8 mouse cellular contexts compared by ENCODE assay signal in the genomic region with DNA sequence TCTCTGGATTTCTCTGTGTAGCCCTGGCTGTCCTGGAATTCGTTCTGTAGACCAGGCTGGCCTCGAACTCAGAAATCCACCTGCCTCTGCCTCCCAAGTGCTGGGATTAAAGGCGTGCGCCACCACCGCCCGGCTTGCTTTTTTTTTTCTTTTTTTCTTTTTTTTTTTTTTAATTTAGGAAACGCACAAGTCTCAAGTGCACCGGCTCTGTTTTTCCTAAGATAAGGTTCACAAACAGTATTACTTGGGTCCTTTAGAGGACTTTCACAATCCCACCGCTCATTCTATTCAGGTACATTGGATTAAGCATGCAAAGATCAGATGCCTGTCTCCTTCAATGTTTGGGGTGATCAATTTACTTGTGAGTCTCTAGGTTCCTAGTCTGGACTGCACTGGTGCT. TPM values are rescaled to one million over a fixed set of nuclear protein-coding genes. Genes with fewer than 3 reads are reported as not detected.
A peak's percentile ranks its signal among the peaks of the same experiment; 100 is the strongest.
DNase-seq lines count a peak whose midpoint lies in the region; ATAC-seq and TF ChIP-seq lines count a peak whose summit lies in the region.

No protein-coding gene starts in this region.

- peak overlapping the region; percentile 59 for H3K4me2 ChIP-seq in embryonic facial prominence, embryonic 11.5 days (ENCODE audit: low read depth, low read length)
- H3K4me2 ChIP-seq in intestine, embryonic 15.5 days (replicated peaks), result peak overlapping the region; percentile 84
- peak overlapping the region; percentile 65 for H3K4me2 ChIP-seq in neural tube, embryonic 12.5 days (replicated peaks)

- intact Hi-C loops in left cerebral cortex, adult 2 months (cut with DNase I), result loop anchor here (1.0 kb wide), 2 partner anchors 72 to 100 kb away; no protein-coding TSS in a partner anchor

- no peak for DNase-seq in left cerebral cortex, adult 2 months (ENCODE audit: extremely low spot score in 1 of 2, low spot score in 2 of 2)
- no peak for DNase-seq in left cerebral cortex, adult 9 months (ENCODE audit: low spot score in 2 of 2)
- no peak for DNase-seq in embryonic facial prominence, embryonic 11.5 days (ENCODE audit: low spot score)
- DNase-seq in embryo, embryonic 9.5 days (ENCODE audit: extremely low spot score), result no peak
- no peak for DNase-seq in embryo, embryonic 10.5 days (ENCODE audit: low spot score)
- DNase-seq in adrenal gland, postnatal 25 days, result no peak

- H3K36me3 ChIP-seq in embryonic facial prominence, embryonic 11.5 days (replicated peaks; ENCODE audit: control insufficient read depth, insufficient read depth, low read depth, low read length), result no peaks in the 10 kb centered on the region
- no peaks in the 10 kb centered on the region for H3K36me3 ChIP-seq in intestine, embryonic 15.5 days
- no peaks in the 10 kb centered on the region for H3K36me3 ChIP-seq in neural tube, embryonic 12.5 days

- WGBS in embryonic facial prominence, embryonic 11.5 days, result 71% methylated on average over 9 of the region's 9 CpGs
- 70% methylated on average over 9 of the region's 9 CpGs for WGBS in intestine, embryonic 15.5 days
- 73% methylated on average over 9 of the region's 9 CpGs for WGBS in neural tube, embryonic 12.5 days

- no peak for ATAC-seq in embryonic facial prominence, embryonic 11.5 days (replicated peaks; ENCODE audit: insufficient number of reproducible peaks, low FRiP score, low TSS enrichment, low read depth)
- no peak for ATAC-seq in intestine, embryonic 15.5 days
- ATAC-seq in neural tube, embryonic 12.5 days (ENCODE audit: low FRiP score, low read depth), result no peak

- H3K9me3 ChIP-seq in embryonic facial prominence, embryonic 11.5 days (replicated peaks; ENCODE audit: control insufficient read depth, low read length), result no peaks in the 10 kb centered on the region
- no peaks in the 10 kb centered on the region for H3K9me3 ChIP-seq in intestine, embryonic 15.5 days
- H3K9me3 ChIP-seq in neural tube, embryonic 12.5 days, result no peaks in the 10 kb centered on the region

- no peaks in the 10 kb centered on the region for H3K27me3 ChIP-seq in embryonic facial prominence, embryonic 11.5 days (ENCODE audit: control insufficient read depth, insufficient read depth, low read length)
- H3K27me3 ChIP-seq in intestine, embryonic 15.5 days (replicated peaks), result no peaks in the 10 kb centered on the region
- H3K27me3 ChIP-seq in neural tube, embryonic 12.5 days (replicated peaks), result no peaks in the 10 kb centered on the region

- peak overlapping the region; percentile 85 for H3K9ac ChIP-seq in embryonic facial prominence, embryonic 11.5 days (replicated peaks; ENCODE audit: low read length)
- H3K9ac ChIP-seq in intestine, embryonic 15.5 days, result peak overlapping the region; percentile 89
- H3K9ac ChIP-seq in neural tube, embryonic 12.5 days, result peak overlapping the region; percentile 73

- peak overlapping the region; percentile 96 for H3K27ac ChIP-seq in left cerebral cortex, adult 2 months
- H3K27ac ChIP-seq in embryonic facial prominence, embryonic 11.5 days (replicated peaks; ENCODE audit: low read depth, low read length), result peak overlapping the region; percentile 78; the same call in 1 of the 2 replicates
- peak overlapping the region; percentile 90 for H3K27ac ChIP-seq in intestine, embryonic 15.5 days
- peak overlapping the region; percentile 77 for H3K27ac ChIP-seq in neural tube, embryonic 12.5 days

- H3K4me3 ChIP-seq in left cerebral cortex, adult 2 months, result peak overlapping the region; percentile 86
- peak overlapping the region; percentile 53 for H3K4me3 ChIP-seq in embryonic facial prominence, embryonic 11.5 days (ENCODE audit: low read depth, low read length)
- H3K4me3 ChIP-seq in intestine, embryonic 15.5 days (replicated peaks), result peak overlapping the region; percentile 71
- H3K4me3 ChIP-seq in neural tube, embryonic 12.5 days, result peak overlapping the region; percentile 66

- TF ChIP-seq CTCF in left cerebral cortex, adult 2 months (IDR thresholded peaks at IDR 0.05), result no peak

- H3K4me1 ChIP-seq in embryonic facial prominence, embryonic 11.5 days (ENCODE audit: control insufficient read depth, insufficient read depth, low read length), result no peaks in the 10 kb centered on the region
- peaks cover 11% of the 10 kb centered on the region; the same call in 1 of the 2 replicates for H3K4me1 ChIP-seq in intestine, embryonic 15.5 days (replicated peaks)
- peaks cover 14% of the 10 kb centered on the region for H3K4me1 ChIP-seq in neural tube, embryonic 12.5 days

RNA-seq across cellular contexts. Expression of gene Arl15, which starts 0.7 kb away (rescaled TPM):
- 10 to 100 TPM; 34.2 to 35.5 TPM for total RNA-seq in left cerebral cortex, adult 2 months (2021)
- polyA plus RNA-seq in embryonic facial prominence, embryonic 11.5 days (2014; fragmentation: Nextera tagmentation; extraction: Ambion mirVana), result 10.9 and 14.4 TPM in 2 replicates
- polyA plus RNA-seq in intestine, embryonic 15.5 days (2015; fragmentation: Nextera tagmentation; extraction: Ambion mirVana), result 5.5 and 6.7 TPM in 2 replicates
- polyA plus RNA-seq in neural tube, embryonic 12.5 days (2016; fragmentation: Nextera tagmentation; extraction: Ambion mirVana), result 13.1 and 16.4 TPM in 2 replicates
- 27.8 and 30.2 TPM in 2 replicates for total RNA-seq in adrenal gland, postnatal 25 days (2021)
